Mouse (Mus musculus) right cerebral cortex, postnatal 36 days (tissue): Measurements from ENCODE around the gene Traf3.
A peak's percentile ranks its signal among the peaks of the same experiment; 100 is the strongest.

Experiments used
- DNase-seq, 2 experiments: peaks; one replicate each; pipeline ENCODE4 v3.0.0; 2022; ENCODE audit warnings: low spot score in 2 of 2, mixed read lengths in 1 of 2

The Traf3 gene

GRCm38 (mm10) chr12:111165831-111166591 is at the start of gene Traf3:
Gene Traf3 (plus strand): TSS chr12:111166370.
- DNase-seq: peak; percentile 36 to 43

- no peak for DNase-seq
Measured at GRCm38 (mm10) chr12:111119506-111120085, 46.6 kb upstream of the Traf3 start.

GRCm38 (mm10) chr12:111120976-111121645 is 45.1 kb upstream of the Traf3 start:
- DNase-seq: no peak

GRCm38 (mm10) chr12:111122332-111122852 is 43.8 kb upstream of the Traf3 start:
- DNase-seq: no peak

- DNase-seq: no peak
Measured at GRCm38 (mm10) chr12:111124601-111125260, 41.4 kb upstream of the Traf3 start.

- DNase-seq: no peak
Measured at GRCm38 (mm10) chr12:111125666-111126065, 40.5 kb upstream of the Traf3 start.

GRCm38 (mm10) chr12:111134169-111134568 is 32.0 kb upstream of the Traf3 start:
- DNase-seq: no peak

GRCm38 (mm10) chr12:111134791-111135733 is 31.1 kb upstream of the Traf3 start:
- DNase-seq: no peak

GRCm38 (mm10) chr12:111135953-111136352 is 30.2 kb upstream of the Traf3 start:
- DNase-seq: no peak

GRCm38 (mm10) chr12:111137079-111137478 is 29.1 kb upstream of the Traf3 start:
- no peak for DNase-seq

- DNase-seq: no peak
Measured at GRCm38 (mm10) chr12:111143005-111143508, 23.1 kb upstream of the Traf3 start.

GRCm38 (mm10) chr12:111143509-111144063 is 22.6 kb upstream of the Traf3 start:
- DNase-seq: no peak

GRCm38 (mm10) chr12:111144598-111144997 is 21.6 kb upstream of the Traf3 start:
- DNase-seq: no peak

GRCm38 (mm10) chr12:111145269-111145668 is 20.9 kb upstream of the Traf3 start:
- DNase-seq: peak; percentile 53 to 68

GRCm38 (mm10) chr12:111149495-111150235 is 16.5 kb upstream of the Traf3 start:
- DNase-seq: no peak

- no peak for DNase-seq
Measured at GRCm38 (mm10) chr12:111150236-111150596, 16.0 kb upstream of the Traf3 start.

- DNase-seq: no peak
Measured at GRCm38 (mm10) chr12:111151422-111152156, 14.6 kb upstream of the Traf3 start.

GRCm38 (mm10) chr12:111152579-111152978 is 13.6 kb upstream of the Traf3 start:
- DNase-seq: no peak
